Mouse (Mus musculus) liver, embryonic 14.5 days (tissue): ENCODE data around the gene Tmem54.

Experiments
- CTCF ChIP-seq: IDR thresholded peaks from 2 replicates; pipeline ENCODE4 v1.5.1; 2016; ENCODE audit warnings: antibody characterized with exemption, low read depth, control low read depth
- EP300 ChIP-seq: IDR thresholded peaks from 2 replicates; pipeline ENCODE4 v1.6.1; 2016; ENCODE audit warnings: antibody characterized with exemption, low read depth

- TF ChIP-seq CTCF = no peak
- TF ChIP-seq EP300 = no peak
These were observed 38.2 kb downstream of the Tmem54 start for GRCm38 (mm10) chr4:129143509-129143908.
